Mouse (Mus musculus) kidney, postnatal 25 days (tissue): ENCODE data around the gene Sgsm2.

ENCODE experiments used
- DNase-seq, 2 experiments: peaks; one replicate each; pipeline ENCODE4 v3.0.0; 2021; ENCODE audit warnings: mixed read lengths in 2 of 2

Gene Sgsm2

DNA sequence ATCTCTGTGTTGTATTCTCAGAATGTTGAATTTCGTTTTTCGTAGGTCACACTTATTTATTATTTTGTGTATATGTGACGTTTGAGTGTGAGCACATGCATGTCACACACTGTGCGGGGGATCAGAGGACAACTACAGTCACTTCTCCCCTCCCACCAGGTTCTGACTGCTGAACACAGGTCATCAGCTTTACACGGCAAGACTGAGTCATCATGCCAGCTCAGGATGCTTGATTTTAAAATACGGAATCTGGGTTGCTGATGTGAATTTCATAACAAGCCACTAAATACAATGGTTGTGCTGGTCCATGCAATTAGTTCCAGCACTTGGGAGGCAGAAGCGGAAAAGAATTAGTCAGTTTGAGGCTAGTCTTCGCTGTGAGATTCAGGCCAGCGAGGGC is 15.9 kb downstream of the Sgsm2 start:
- DNase-seq, result no peak

DNA sequence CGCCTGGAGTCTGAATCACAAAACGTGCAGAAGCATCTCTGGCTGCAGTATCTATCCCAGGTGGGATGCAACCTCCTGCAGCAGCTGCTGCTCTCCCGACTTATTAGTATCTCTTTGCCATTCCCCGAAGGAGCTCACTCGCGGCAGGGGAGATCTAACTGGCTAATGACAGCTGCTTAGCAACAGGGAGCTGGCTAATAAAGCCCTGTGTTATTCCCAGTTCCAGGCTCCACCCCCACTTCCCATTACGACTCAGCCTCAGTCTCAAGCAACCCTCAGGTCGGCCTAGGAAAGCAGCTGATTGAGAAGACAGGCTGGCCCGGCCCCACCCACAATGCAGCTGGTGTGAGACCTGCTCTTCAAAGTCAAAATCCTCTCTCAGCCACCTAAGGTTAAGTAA is 20.1 kb downstream of the Sgsm2 start:
- peak; percentile 52 to 74 for DNase-seq

DNA sequence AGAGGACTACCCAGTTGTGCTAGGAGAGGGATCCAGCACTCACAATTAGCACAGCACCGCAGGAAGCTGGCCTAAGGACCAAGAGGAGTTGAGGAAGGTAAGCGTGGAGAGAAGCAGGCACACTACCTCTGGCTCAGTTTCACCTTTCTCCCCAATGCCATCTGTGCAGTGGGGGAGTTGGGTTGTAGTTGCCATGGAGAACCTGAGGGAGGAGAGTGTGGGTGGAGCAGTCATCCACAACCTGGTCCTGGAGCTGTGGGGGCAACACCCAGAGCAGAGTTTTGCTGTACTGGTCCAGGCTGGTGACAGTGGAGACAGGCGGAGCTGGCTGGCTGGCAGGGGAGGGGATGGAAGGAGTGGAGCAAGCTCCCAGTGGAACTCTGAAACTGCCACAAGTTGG is 22.2 kb downstream of the Sgsm2 start:
- no peak for DNase-seq

DNA sequence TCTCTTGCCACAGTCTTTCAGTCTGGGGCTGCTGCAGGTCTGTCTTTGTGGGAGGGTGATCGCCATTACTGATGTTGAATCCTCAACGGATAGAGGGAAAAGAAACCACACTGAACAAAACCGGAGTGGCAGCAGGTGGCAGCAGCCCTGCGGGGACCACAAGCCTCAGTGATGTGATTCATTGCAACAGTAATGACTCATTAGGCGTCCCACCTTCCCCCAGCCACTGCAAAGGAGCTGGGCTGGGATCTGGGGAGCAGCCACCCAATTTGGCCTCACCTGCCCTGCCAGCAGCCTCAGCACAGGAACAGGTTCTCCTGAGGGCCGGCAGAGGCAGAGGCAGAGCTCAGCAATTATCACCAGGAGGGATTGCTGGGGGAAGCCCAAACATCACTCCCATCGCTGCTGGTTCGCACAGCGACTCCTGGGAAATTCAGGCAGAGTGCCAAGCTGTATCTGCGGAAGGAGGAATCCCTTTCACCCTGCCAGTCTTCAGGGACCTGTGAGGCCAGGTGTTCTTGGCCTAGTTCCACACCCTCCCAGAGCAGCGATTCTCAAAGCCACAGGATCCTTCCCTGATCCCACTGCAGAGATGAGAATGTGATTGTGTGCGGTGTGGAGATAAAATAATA is 25.8 kb downstream of the Sgsm2 start:
- no peak for DNase-seq

DNA sequence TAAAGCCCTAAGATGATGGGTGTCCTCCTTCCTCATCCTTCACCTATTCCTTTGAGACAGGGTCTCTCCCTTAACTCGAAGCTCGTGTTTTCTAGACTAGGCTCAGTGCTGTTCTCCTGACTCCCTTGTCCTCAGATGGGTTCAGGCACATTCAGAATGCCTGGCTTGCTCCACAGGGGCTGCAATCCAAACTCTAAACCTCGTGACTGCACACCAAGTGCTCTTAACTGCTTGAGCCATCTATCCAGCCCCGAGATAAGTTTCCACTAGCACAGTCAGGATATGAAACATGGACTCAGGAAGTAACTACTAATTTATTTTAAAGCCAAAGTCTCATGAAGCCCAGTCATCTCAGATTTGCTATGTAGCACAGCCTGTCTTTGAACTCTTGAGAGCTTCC is 26.3 kb downstream of the Sgsm2 start:
- DNase-seq, result no peak

DNA sequence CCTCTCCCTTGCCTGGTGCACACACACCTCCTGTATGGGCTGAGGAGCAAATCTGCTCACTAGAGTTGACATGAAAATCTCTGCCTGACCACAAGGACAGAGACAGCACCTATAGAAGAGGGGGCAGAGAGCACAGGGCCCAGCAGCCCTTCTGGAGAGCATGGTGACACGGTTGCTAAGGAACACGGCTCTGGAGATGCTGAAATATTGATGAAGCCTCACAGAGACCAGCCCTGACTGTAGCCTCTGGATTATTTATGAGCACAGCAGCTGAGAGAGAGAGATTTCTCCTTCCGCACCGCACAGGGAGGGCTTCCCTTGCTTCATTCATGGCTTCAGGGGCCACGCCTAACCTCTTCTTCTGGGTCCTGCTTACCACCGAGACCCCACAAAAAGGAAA is 27.3 kb downstream of the Sgsm2 start:
- DNase-seq, result no peak

DNA sequence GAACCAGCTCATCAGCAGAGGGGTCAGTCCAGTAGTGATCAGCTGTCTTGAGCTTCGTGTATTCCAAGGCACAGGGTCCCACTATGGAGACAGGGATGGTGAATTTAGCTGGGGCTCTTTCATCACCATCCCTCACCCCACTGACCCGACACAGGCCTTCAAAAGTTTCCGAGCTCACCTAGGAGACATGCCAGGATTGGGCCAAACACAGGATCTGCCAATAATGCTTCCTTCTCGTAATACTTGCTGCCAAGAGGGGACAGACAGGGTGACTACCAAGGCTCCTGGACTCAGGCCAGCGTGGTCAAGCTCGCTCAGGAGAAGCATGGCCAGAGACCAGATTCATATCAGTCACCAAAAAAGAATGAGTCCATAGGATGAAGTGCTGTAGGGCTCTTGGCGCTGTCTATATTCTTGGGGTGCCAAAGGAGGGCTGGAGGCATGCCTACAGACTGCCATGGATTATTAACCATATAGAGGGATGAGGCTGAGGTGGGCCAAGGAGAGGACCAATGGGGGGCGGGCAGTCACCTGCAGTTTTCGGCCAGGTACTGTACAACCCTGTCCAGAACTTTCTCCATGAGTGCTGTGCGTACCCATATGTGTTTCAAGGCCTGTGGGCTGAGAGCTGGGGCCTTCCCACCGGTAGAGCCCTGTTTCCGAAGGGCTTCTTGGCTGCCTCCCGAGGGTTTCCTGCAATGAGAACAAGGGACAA is 28.7 kb downstream of the Sgsm2 start:
- DNase-seq, result no peak

DNA sequence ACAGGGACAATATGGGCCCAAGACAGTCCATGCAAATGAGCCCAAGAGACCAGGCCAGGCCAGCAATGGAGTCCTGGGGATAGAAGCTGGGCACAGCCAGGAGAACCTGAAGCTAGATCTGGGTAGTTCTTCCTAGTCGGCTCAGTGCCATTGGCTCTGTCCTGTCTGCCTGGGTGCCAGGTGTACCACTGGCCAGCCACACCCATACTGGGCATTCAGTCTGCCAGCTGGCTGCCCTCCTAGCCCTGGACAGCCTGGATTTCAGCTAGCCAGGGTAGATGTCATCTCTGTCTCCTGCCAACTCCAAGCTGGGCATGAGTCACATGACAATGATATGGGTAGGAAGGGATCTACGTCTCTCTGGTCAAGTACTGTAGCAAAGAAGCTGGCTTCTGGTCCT is 29.7 kb downstream of the Sgsm2 start:
- peak; percentile 47 to 80 for DNase-seq

DNA sequence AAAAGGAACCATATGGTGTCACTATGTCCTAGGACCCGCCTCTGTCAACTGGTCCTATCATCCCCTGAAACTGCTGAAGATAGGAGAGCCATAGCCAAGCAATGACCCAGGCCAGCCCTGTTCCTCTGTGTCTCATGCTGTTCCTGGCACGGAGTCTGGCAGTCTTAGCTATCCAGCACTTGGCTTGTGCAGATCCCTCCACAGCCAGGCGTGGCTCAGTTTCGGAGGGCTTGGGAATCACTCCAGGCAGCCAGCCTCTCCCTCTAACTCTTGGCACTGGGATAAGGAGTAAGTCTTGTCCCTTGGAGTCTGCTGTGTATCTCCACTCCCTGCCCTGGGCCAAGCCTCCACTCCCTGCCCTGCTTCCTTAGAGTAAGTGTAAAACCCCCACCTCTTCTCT is 30.2 kb downstream of the Sgsm2 start:
- DNase-seq, result peak in 1 of 2 experiments; percentile 57

DNA sequence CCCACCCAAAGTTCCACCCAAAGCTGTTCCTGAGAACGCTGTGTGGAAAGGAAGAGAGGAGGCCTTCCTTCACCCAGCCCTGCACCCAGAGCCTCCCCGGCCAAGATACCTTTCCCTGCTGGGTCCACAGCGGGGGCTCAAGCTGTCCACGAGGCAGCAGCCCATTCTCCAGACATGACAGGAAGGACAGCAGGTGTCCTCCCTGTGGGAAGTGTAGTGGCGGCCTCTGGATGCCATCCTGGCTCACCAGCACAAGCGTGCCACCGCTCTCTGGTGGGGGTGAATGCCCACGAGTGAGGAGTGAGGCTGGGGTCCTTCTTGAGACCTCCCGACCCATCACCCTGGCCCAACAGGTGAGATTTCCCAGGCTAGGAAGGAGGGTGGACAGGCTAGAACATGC is 31.6 kb downstream of the Sgsm2 start:
- DNase-seq, result no peak

DNA sequence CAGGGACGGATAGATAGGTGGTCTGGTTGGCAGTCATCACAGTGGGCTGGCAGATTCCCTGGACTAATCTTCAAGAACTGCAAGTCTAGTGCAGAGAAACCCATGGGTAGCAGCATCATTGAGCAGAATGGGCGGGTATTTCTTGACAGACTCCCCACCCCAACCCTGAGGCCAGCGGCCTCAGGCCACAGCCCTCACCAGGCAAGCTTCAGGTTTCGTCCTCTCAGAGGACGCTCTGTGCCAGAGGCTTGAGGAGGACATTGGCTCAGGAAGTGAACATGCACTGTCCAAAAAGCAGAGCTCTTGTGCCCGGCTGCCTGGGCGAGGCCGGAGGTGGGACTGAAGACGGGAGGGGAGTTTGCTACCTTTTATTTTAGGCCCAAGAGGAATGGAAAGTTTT is 32.4 kb downstream of the Sgsm2 start:
- DNase-seq, result no peak

DNA sequence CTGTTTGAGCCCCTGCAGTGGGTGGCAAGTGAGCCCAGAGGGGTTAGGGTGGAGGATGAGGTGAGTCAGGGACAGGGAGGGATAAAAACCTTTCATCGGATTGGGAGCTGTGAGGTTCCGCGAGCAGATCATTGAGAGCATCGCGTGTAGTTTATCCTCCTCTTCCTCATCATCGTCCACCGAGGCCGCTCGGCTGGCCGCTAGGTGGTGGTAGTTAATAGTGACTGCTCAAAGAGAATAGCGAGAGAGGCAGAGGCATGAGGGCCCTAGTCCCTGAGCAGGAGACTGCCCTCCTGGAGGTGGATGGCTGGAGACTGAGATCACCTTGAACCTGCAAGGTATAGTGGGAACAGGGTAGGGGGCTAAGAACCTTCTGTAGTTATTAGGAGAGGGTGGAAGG is 33.4 kb downstream of the Sgsm2 start:
- DNase-seq, result no peak

DNA sequence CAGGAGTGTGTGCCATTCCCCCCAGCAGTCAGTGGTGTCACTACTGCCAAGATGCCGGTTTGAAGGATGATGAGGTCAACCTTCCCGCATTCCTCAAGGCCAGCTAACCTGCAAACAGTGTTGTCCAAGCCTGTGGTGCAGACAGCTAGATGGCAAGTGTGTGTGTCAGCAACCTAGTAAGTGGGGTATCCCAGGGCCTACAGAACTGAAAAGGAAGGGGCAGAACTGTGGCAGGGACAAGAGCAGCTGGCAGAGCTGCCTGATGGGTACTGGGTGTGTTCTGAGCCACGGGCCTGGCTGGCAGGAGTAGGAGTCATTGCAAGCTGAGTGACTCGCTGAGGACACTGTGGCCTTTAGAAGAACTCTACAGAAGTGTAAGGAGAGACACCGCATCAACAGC is 34.7 kb downstream of the Sgsm2 start:
- no peak for DNase-seq

DNA sequence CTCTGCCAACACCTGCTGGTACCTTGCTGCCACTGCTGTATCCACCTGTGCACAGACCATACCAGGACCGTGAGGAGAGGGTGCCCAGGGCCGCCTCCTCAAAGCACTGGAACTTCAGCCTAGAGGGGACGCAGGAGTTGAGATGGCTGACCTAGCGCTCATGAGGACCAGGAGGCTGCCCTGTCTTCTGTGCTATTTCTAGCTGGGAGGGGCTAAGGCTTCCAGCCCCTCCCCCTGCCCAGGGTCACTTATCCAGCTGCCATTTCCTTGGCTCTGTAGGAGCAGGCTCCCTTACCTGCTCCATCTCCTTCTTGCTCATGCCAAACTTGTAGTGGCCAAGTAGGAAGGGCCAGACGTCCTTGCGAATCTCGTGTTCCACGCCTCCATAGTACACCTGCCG is 39.1 kb downstream of the Sgsm2 start:
- no peak for DNase-seq

DNA sequence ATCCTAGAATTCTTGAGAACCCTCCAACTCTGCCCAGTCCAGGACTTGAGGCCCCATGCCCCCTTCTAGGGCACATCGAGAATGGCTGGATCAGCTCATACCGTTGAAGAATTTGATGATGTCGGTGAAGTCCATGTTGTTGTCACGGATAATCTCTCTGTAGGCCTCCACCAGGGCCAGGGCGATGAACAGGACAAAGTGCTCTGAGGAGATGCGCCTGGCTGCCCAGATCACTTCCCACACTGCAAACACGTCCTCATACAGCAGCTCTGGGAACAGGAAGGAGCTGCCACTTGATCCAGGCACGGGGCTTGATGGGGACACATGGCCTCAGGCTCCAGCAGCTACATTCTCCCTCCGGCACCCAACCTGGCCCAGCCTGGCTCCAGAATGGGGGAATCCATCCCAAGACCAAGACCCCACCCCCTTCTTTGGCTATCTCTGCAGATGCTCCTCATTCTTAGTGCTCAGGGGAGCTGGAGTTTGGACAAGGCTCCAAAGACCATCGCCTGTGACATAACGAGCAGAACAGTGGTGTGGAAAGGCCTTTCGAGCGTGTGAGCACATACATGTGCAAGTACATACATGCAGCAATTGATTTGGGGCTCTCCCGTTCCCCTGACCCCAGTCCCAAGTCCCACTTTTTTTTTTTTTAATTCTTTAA is 45.7 kb downstream of the Sgsm2 start:
- DNase-seq, result peak; percentile 63 to 87

DNA sequence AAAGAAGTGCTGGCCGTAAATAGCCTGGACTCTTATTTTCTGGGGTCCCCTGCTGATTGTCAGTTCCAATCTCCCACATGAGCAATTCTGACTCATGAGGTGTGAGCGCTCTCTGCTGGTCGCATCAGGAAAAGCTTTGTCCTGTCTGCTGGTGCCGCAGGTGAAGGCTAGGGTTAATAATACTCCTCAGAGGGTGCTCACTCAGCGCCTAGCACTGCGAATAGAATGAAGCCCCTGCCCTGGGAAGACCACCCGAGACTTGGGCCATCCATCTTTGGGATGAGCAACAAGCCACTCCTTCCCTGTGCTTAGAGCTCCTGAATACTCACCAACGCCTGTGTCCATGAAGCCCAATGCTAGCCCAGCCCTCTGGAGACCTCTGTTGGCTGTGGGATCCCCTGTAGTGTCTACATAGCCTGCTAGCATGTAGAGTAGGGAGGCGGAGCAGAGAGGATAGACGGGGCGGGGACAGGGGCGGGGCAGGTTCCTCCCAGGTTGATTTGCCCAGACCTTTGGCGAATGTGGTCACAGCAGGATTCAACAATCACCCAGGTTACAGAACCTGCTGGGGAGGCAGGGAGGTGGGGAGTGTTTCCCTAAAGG is 48.8 kb downstream of the Sgsm2 start:
- peak; percentile 88 to 93 for DNase-seq

DNA sequence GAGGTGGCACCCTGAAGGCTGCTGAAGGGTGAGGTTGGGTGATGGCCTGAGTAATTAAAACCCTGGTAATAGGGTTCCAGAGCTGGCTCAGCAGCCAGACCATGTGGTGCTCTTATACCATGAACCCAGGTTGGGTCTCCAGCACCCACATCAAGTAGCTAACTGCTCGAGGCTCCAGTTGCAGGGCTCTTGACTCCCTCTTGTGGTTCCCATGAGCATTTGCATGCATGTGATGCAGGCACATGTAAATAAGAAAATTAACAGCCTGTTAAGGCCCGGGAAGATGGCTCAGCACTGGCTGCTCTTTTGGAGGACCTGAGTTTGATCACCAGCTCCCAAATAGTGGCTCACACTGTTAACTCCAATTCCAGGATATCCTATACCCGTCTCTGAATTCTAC is 51.1 kb downstream of the Sgsm2 start:
- no peak for DNase-seq

DNA sequence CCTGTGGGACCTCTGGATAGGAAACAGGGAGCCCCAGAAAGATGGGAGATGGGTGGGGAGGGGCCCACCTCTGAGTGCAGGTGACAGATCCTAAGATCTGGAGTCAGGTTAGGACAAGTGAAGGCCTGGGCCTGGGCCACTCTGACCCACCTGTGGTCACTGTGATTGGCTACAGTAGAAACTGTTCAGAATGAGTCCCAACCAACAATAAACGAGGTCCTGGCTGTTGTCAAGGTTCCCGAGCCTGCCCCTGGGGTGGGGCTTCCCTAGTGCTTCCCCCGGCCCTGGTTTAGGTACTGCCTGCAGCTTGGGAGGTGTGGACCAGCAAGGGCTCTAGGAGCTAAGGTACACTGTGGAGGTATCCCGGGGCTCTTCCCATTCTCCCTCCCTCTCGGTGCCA is 53.1 kb downstream of the Sgsm2 start:
- DNase-seq, result no peak

DNA sequence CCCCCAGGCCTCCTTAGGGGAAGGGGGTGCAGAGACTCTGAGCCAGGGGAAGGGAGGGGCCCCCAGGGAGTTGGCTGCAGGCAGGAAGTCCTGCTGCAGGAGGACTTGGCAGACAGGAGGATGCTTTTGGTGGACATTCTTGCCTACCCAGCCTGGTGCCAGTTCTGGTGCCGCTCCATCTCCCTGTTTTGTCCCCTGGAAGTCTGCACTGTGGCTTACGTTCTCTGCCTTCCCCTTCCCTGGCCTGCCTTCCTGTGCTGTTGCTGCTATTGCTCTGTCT is 53.5 kb downstream of the Sgsm2 start:
- peak; percentile 46 to 76 for DNase-seq

DNA sequence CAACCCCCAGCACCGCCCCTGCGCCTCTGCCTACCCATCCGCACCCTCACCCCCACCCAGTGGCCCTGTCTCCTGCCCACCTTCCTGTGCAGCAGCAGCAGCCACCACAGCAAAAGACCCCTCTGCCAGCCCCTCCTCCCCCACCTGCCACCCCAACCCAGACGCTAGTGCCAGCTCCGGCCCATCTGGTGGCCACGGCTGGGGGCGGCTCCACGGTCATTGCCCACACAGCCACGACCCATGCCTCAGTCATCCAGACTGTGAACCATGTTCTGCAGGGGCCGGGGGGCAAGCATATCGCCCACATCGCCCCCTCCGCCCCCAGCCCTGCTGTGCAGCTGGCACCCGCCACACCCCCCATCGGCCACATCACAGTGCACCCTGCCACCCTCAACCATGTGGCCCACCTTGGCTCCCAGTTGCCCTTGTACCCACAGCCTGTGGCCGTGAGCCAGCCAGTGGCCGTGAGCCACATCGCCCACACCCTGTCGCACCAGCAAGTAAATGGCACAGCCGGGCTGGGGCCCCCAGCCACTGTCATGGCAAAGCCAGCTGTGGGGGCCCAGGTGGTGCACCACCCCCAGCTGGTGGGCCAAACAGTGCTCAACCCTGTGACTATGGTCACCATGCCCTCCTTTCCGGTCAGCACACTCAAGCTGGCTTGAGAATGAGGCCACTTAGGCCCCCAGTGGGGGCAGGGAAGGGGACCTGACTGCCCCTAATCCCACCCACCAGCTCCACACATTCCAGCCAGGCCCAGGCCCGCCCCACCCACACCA is 54.0 kb downstream of the Sgsm2 start:
- no peak for DNase-seq

DNA sequence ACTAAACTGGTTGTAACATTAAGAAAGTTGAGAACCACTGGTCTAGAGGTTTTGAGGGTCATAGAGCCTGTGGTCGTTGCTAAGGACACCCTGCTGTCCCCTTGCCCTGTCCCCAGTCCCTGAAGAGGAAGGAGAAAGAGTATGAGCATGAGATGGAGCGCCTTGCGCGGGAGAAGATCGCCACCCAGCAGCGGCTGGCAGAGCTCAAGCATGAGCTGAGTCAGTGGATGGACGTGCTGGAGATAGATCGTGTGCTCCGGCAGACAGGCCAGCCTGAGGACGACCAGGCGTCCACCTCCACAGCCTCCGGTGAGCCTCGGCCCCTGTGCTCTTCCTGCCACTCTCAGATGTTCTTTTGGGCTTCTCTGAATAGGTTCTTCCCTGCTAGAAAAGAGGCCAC is 54.8 kb downstream of the Sgsm2 start:
- no peak for DNase-seq

DNA sequence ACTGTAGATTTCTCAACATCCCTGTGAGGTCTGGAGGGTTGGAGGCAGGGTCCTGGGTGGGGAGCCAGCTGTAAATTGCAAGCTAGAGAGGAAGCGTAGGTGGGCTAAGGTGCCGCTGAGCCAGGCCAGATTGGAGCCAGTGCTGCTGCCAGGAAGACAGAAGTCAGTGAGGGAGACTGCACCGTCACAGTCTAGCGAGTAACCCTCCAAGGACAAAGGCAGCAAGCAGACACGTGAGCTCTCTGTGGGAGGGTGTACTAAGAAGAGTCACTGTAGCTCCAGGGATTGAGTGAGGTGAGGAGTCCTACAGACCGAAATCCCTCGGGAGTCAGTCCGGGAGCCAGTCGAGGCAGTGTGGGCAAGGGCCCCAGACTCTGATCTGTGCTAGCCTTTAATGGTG is 55.5 kb downstream of the Sgsm2 start:
- DNase-seq, result peak; percentile 78 to 94

DNA sequence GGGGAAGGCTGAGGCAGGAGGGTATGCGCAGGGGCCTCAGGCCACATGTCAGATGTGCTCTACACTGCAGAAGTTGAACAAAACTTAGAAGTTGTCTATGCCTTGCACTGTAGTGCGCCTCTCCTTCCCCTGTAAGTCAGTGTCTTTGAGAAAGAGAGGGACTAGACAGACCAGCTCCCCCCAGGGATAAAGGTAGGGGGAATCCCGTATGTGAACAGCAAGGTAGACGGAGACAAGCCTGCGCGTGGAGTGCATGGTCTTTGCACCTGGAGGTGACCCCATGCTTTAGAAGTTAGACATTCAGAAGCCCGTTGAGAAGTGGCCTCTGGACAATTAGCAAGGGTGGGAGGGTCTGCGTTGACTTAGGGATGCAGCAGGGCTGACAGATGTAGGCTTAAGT is 56.1 kb downstream of the Sgsm2 start:
- no peak for DNase-seq
